Comparison of ENCODE assay signal across 14 mouse cellular contexts in genomic region chr3:85885906-85886305, GRCm38 (mm10). TPM values are rescaled to one million over a fixed set of nuclear protein-coding genes. Genes with fewer than 3 reads are reported as not detected.
A peak's percentile ranks its signal among the peaks of the same experiment; 100 is the strongest.
DNase-seq lines count a peak whose midpoint lies in the region; ATAC-seq lines count a peak whose summit lies in the region.
"Had no signal": no experiment of that assay in that cellular context is flagged by ENCODE, and none has a peak within 500 bp of the region (broad histone marks: within the 10 kb centered on the region; RNA-seq: fewer than 3 reads in every experiment).

No protein-coding gene starts in this region.

- peaks cover 26% of the 10 kb centered on the region for H3K4me1 ChIP-seq in heart, embryonic 13.5 days
- peaks cover 31% of the 10 kb centered on the region for H3K4me1 ChIP-seq in liver, embryonic 12.5 days
- peaks cover 12% of the 10 kb centered on the region for H3K4me1 ChIP-seq in intestine, embryonic 15.5 days (replicated peaks)

- no peak for ATAC-seq in heart, embryonic 13.5 days (ENCODE audit: extremely low read depth, insufficient number of reproducible peaks, low FRiP score, low TSS enrichment)
- ATAC-seq in liver, embryonic 12.5 days = no peak
- ATAC-seq in intestine, embryonic 15.5 days = no peak
- ATAC-seq: CD4-positive, CD25-positive, alpha-beta regulatory T cell, adult 4 months had no signal

- WGBS in heart, embryonic 13.5 days = 50% methylated on average over 1 of the region's 1 CpGs
- 29% methylated on average over 1 of the region's 1 CpGs for WGBS in liver, embryonic 12.5 days (ENCODE audit: insufficient replicate concordance)
- 44% methylated on average over 1 of the region's 1 CpGs for WGBS in intestine, embryonic 15.5 days

- H3K27me3 ChIP-seq in heart, embryonic 13.5 days (replicated peaks) = no peaks in the 10 kb centered on the region
- H3K27me3 ChIP-seq in liver, embryonic 12.5 days (replicated peaks) = peaks cover 57% of the 10 kb centered on the region
- H3K27me3 ChIP-seq in intestine, embryonic 15.5 days (replicated peaks) = no peaks in the 10 kb centered on the region

- peak overlapping the region; percentile 86 for H3K9ac ChIP-seq in heart, embryonic 13.5 days
- H3K9ac ChIP-seq in liver, embryonic 12.5 days = no peak overlapping the region
- H3K9ac ChIP-seq in intestine, embryonic 15.5 days = no peak overlapping the region
- H3K9ac ChIP-seq: midbrain, embryonic 12.5 days; neural tube, embryonic 12.5 days had no signal

- H3K36me3 ChIP-seq in heart, embryonic 13.5 days = no peaks in the 10 kb centered on the region
- H3K36me3 ChIP-seq in liver, embryonic 12.5 days = no peaks in the 10 kb centered on the region
- no peaks in the 10 kb centered on the region for H3K36me3 ChIP-seq in intestine, embryonic 15.5 days
- H3K36me3 ChIP-seq: liver, embryonic 15.5 days; midbrain, embryonic 12.5 days; neural tube, embryonic 12.5 days had no signal

- no peak overlapping the region for H3K27ac ChIP-seq in heart, embryonic 13.5 days (replicated peaks)
- no peak overlapping the region for H3K27ac ChIP-seq in liver, embryonic 12.5 days
- no peak overlapping the region for H3K27ac ChIP-seq in intestine, embryonic 15.5 days
- H3K27ac ChIP-seq: liver, embryonic 15.5 days; midbrain, embryonic 12.5 days; neural tube, embryonic 12.5 days had no signal

- no peak for DNase-seq in heart, adult 8-10 months (ENCODE audit: low spot score)
- DNase-seq in liver = no peak
- DNase-seq in retina, postnatal 1 day = peak; percentile 36
- DNase-seq in right cerebral cortex, postnatal 25 days = no peak
- DNase-seq in thymus, postnatal 36 days = no peak
- DNase-seq: cerebellum, adult 9-11 months; kidney, adult 9 months had no signal

- H3K9me3 ChIP-seq in heart, embryonic 13.5 days = no peaks in the 10 kb centered on the region
- no peaks in the 10 kb centered on the region for H3K9me3 ChIP-seq in liver, embryonic 12.5 days (replicated peaks)
- H3K9me3 ChIP-seq in intestine, embryonic 15.5 days = no peaks in the 10 kb centered on the region
- H3K9me3 ChIP-seq: liver, embryonic 15.5 days; midbrain, embryonic 12.5 days; neural tube, embryonic 12.5 days had no signal

- peak overlapping the region; percentile 91 for H3K4me2 ChIP-seq in heart, embryonic 13.5 days
- H3K4me2 ChIP-seq in liver, embryonic 12.5 days = peak overlapping the region; percentile 87
- peak overlapping the region; percentile 94 for H3K4me2 ChIP-seq in intestine, embryonic 15.5 days (replicated peaks)

- H3K4me3 ChIP-seq in heart, embryonic 13.5 days = peak overlapping the region; percentile 73
- no peak overlapping the region; the same call in 1 of the 2 replicates for H3K4me3 ChIP-seq in liver, embryonic 12.5 days
- H3K4me3 ChIP-seq in intestine, embryonic 15.5 days (replicated peaks) = 0 out of 2 replicates have a peak overlapping the region, but pooled peaks have one; percentile 57

RNA-seq across cellular contexts. Expression of gene Glt28d2, which starts 1.4 kb away (rescaled TPM):
- 0.80 and 1.4 TPM in 2 replicates for polyA plus RNA-seq in heart, embryonic 13.5 days (2015; fragmentation: Nextera tagmentation; extraction: Ambion mirVana)
- 1 to 10 TPM; 4.4 to 7.7 (median 5.2) TPM for total RNA-seq in heart, adult 8-10 months (2022)
- 0.20 and 0.24 TPM in 2 replicates for polyA plus RNA-seq in liver, embryonic 12.5 days (2016; fragmentation: Nextera tagmentation; extraction: Ambion mirVana)
- 2.0 and 2.7 TPM in 2 replicates for polyA plus RNA-seq in intestine, embryonic 15.5 days (2015; fragmentation: Nextera tagmentation; extraction: Ambion mirVana)

RNA-seq across cellular contexts. Expression of gene Gm37240, which starts 1.4 kb away (rescaled TPM):
- 7.2 and 7.5 TPM in 2 replicates for polyA plus RNA-seq in heart, embryonic 13.5 days (2015; fragmentation: Nextera tagmentation; extraction: Ambion mirVana)
- 10 to 100 TPM; 36.8 to 49.5 (median 39.2) TPM for total RNA-seq in heart, adult 8-10 months (2022)
- 0.52 and 1.1 TPM in 2 replicates for polyA plus RNA-seq in liver, embryonic 12.5 days (2016; fragmentation: Nextera tagmentation; extraction: Ambion mirVana)
- 4.8 and 6.5 TPM in 2 replicates for polyA plus RNA-seq in intestine, embryonic 15.5 days (2015; fragmentation: Nextera tagmentation; extraction: Ambion mirVana)
